Mouse (Mus musculus): ENCODE measurements around the gene Myo18a.
"Not testable (repeated sequence)": the region's sequence is repeated elsewhere in the genome, so short reads cannot be mapped to it uniquely, and the experiment has no call there.

The Myo18a gene

DNA sequence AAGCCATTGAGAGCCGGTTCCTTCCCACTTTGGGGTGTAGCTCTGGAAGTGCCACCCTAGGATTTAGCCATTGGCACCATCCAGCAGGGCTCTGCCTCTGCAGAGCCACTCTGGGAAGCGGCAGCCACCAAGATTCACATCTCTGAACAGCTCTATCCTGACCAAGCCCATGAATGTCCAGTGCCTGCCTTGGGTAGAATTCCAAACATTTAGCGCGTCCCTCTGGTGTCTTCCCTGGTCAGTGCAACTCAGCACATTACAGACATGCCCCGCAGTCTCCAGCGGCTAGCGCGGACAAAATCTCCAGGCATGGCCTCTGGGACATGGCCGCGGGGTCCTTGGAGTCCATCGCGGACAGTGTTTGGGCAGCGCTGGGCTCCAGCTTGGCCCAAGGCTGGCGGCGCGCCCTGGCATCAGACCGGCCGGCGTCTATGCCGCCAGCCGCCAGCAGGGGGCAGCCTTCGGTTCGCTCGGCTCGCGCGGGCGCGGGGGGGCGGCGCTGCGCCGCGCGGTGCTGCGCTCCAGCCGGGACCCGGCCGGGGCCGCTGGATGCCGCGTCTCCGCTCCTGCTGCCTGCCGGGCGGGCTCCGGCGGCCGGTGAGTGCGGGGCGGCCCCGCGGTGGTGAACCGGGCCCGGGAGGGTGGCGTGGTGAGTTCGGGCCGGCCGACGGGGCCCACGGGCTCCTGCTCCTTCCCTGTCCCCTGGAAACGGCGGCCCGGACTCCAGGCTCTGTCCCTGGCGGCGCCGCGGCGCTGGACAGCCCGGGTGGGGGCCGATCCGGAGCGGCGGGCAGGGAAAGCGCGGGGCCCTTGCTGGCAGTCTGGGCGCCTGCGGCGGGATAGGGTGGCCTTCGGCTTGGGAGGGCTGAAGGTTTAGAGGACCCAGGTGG, at the start of gene Myo18a:
Gene Myo18a (plus strand): TSS at position 464 of the 890 bp plus-strand sequence.
- peak; percentile 89 for DNase-seq

DNA sequence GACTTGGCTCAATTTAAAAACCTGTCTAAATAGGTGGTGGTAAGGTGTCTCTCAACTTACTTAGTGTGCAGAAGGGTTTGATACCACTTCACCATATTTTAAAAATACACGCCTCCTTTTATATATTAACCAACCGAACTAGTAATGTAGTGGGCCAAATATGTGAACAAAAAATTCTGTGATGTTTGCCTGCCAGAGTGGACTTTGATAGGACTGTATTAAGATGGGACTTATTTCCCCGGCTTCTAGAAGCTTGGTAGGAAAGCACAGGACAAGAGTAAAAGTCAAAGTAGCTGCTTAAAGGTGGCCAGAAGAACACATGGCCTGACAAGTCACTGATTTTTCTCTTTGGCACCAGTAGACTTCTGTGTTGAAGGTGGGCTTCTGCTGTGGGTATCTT, 49.3 kb upstream of the Myo18a start:
- no peak for DNase-seq

DNA sequence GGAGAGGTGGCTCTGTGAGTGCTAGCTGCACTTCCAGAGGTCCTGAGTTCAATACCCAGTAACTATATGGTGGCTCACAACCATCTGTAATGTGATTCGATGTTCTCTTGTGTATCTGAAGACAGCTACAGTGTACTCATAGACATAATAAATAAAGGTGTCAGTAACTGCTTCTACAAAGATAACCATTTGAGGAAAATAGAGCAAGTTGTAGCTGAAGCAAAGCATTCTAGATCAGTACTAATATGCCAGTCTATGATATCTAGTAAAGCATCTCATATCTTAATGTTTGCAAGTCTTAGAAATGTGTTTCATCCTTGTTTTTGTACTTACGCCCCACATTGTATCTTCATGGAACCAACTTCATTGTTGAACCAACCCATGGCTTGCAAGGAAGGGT, 44.0 kb upstream of the Myo18a start:
- no peak for DNase-seq

DNA sequence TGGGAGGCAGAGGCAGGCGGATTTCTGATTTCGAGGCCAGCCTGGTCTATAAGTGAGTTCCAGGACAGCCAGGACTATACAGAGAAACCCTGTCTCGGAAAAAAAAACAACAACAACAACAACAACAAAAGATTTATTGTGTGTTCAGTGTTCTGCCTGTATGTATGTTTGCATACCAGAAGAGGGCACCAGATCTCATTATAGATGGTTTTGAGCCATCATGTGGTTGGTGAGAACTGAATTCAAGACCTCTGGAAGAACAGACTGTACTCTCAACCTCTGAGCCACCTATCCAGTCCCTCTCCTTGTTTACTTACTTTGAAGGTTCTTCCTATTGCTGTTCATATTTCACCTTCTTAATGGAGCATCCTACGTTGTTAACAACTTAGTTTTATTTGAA, 41.7 kb upstream of the Myo18a start:
- DNase-seq: no peak

DNA sequence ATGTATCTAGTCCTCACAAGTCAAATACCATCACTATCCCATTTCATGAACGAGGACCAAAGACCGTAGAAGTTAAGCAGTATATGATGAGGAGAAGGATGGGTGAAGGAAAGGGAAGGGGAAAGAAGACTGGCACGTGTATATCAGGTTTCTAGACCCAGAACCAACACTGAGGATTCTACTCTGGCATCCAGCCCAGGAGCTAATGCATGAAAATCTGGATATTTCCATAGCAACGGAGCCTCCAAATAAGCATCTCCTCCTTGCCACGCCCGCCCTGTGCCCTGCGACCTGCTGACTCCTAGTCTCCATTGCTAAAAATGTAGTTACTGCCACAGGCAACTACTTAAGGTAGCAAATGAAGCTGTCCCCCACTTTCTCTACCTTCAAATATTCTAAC, 38.3 kb upstream of the Myo18a start:
- DNase-seq: no peak

DNA sequence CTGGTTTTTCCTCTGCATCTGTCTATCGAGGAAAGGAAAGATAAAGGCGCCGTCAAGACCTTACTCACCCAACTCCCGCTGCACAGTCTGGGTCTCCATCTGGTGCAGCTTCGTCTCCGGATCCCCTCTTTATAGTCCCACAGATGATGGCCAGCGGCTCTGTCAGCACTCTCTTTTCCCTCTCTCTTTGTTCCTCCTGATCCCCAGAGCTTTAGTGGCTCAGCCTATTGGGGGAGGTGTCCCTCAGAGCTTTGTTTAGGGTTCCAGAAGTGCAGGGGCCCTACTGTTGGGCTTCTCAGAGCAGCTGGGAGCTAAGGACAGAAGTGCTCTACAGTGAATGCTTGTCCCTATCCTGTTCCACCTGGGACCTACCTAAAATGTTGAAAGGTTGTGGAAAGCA, 37.9 kb upstream of the Myo18a start, which contains the start of gene Cryba1:
Gene Cryba1 (minus strand): TSS at position 101 of the 400 bp plus-strand sequence.
- DNase-seq: peak; percentile 18

DNA sequence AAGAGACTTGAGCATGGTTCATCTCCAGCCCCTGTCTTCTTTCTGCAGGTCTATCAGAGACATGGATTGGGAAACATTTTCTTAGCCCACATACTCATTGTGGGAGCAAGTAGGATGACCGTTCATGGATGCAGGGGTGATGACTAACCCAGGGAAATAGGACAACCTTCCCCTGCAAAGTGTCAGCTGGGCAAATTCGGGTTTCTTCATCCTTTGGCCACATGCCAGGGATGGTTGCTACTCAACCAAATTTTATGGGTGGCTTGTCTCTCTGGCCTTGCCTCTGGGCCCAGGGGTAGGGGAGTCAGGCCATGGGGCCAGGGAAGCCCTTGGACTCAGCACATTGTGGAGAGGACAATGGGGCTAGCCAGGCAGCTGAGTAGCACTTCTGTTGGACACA, 34.5 kb upstream of the Myo18a start:
- peak; percentile 83 for DNase-seq

DNA sequence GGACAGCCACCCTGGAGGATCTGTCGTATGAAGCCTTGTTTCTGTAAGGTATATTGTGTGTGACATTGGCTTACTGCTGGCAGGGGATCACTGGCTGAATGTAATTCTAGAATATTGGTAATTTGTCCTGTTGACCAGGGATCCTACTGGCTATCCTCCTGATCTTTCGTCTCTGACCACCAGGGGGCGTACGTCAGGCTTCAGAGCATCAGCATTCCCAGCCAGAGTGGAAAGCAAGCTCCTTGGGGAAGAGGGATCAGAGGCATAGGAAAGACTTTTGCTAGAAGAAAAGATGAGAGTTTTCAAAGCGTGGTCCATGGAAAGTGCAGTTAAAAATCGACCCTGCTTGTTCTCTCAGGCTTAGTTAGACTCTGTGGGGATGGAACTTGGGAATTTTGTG, 25.8 kb upstream of the Myo18a start:
- peak; percentile 88 for DNase-seq

DNA sequence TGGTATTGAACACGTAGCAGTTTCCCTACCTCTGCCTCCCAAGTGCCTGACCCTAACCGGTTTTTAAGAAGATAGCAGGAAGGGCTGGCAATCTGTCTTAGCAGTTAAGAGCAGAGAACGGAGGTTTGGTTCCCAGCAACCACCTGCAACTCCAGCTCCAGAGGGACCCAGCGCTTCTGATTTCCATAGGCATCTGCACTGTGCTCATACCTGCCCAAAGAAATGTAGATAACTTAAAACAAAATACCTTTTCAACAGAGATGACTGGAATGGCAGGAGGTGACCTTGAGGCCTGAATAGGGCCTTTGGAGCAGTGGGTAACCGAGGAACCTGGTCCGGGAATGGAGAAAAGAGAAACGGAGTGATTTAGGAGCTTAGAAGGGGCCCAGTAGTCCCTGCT, 24.5 kb upstream of the Myo18a start:
- DNase-seq: no peak

DNA sequence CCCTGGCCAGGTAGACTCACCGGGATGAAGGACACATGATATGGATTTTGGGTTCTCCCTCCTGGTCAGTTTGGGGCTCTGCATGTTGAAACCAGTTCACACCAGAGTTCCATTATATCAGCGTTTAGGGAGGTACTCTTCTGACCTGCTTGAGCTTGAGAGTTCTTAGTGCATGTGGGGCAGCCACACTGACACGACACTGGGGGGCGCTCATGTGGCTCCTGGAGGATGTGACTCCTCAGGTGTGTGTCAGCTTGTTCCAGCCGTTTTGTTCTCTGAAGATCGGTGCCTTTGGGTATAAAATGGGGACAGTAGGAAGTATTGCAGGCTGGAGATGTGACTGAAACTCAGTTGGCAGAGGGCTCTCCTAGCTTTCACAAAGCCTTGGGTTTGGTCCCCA, 19.1 kb upstream of the Myo18a start:
- DNase-seq: no peak

DNA sequence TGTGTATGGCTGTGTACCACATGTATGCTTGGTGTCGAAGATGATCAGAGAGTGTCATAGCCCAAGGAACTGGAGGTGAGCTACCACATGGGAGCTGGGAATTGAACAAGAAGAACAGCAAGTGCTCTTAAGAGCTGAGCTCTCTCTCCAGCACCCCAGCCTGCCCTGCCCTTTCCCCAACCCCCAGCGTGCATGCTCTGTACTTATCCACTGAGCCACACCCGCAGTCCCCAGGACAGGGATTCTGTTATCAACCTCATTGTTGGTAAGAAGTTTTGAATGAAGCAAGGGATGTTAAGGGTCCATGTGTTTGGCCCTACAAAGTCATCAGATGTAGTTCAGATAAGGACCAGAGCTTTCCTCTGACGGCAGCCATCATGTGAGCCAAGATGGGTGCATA, 16.4 kb upstream of the Myo18a start:
- no peak for DNase-seq

DNA sequence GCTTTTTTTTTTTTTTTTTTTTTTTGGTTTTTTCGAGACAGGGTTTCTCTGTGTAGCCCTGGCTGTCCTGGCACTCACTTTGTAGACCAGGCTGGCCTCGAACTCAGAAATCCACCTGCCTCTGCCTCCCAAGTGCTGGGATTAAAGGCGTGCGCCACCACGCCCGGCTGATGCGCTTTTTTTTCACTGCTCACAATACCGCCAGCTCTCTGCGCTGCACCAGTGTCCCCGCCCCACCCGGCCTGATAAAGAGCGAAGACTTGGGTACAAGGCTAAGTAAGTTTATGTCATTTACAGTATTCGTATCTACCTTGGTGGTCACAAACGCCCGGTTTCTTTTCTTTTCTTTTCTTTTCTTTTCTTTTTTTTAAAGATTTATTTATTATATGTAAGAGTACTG, 15.9 kb upstream of the Myo18a start:
- DNase-seq: not testable (repeated sequence)

DNA sequence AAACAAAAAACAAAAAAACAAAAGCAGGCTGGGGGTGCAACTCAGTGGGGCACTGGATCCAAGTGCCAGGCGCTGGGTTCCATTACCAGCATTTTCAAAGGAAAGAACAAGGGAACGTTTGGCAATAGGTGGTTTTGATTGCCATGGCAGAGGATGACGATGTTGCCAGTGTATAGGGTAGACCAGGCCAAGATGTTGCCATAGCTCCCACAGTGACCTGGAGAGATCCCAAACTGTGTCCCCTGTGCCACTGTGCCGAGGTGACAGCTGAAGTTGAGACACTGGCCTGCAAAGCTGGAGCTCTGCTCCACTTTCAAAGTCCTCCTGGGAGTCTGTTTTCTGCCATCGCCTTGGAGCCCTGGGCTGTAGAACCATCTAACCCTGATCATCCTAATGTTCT, 14.1 kb upstream of the Myo18a start:
- DNase-seq: no peak

DNA sequence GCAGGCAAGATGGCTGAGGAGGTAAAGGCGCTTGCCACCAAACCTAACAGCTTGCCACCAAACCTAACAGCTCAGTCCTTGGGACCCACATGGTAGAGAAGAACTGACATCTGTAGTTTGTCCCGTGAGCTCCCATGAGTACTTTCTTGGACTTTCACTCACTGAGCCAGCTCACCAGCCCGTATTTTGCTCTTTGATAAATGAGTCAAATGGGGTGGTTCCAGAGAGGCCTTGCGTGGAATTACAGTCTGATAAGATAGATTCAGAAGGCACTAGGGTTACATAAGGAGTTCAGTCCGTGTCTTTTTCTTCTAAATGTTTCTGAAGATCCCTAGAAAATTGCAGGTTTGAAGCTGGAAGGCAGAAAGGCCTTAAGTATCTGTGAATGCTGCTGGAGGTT, 10.5 kb upstream of the Myo18a start:
- DNase-seq: no peak

DNA sequence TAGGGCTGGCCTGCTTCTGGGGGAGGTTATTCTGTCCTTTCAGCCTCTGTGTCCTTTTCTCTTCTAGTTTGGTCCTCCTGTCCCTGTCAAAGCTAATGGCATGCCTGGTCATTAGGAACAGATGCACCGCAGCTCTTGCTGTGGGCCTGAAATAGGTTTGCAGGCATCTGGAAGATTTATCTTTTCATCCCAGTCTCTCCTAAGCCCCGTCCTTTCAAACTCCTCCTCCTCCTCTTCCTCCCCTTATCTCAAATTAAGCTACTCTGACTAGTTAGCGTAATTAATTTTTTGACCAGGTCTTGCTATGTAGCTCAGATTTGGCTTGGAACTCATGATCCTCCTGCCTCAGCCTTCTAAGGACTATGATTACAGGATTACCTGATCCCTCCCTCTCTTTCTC, 9.6 kb upstream of the Myo18a start:
- no peak for DNase-seq

DNA sequence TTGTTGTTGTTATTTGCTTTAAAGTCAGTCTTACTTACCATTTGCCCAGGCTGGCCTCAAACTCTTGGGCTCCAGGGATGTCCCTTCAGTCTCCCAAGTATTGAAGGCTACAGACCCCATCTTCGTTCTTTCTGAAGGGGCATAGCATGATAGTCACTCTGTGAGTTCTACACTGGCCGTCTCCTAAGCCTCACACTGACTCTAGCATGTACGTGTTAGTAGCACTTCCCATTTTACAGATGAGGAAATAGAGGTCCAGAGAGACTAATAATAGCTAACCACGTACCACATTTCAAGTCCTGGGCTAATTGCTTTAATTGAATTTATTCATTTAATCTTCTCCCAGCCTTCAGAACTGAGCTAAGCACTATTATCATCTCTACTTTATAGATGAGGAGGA, 3.0 kb upstream of the Myo18a start:
- no peak for DNase-seq

DNA sequence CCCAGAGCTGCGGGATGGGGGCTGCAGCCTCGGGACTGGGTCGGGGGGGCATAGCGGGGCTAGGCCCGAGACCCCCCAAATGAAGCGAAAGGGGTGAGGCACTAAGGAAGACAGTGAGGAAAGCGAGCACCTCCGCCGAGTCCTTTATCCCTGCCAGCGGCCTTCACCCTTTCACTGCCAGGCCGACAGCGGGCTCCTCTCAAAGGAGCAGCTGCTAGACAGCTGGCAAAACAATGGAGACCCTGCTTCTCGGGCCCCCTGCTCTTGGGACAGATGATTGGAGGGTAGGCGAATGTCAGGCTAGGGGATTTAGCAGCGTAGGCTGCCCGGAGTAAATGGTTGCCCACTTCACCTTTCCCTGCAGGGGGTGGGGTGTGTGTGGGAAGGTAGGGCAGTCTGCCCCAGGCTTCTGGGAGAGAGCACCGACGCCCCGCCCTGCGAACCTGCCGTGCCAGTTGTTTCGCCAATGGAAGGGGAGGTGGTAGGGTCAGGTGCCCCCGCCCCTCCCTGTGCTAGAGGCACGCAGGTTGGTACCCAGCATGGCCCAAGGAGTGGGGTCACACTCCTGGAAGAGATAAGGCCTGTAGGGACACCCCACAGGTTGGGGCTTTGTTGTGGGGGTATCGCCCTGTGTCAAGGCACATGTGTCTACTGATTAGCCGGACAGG, 761 bp downstream of the Myo18a start:
- DNase-seq: peak; percentile 87

DNA sequence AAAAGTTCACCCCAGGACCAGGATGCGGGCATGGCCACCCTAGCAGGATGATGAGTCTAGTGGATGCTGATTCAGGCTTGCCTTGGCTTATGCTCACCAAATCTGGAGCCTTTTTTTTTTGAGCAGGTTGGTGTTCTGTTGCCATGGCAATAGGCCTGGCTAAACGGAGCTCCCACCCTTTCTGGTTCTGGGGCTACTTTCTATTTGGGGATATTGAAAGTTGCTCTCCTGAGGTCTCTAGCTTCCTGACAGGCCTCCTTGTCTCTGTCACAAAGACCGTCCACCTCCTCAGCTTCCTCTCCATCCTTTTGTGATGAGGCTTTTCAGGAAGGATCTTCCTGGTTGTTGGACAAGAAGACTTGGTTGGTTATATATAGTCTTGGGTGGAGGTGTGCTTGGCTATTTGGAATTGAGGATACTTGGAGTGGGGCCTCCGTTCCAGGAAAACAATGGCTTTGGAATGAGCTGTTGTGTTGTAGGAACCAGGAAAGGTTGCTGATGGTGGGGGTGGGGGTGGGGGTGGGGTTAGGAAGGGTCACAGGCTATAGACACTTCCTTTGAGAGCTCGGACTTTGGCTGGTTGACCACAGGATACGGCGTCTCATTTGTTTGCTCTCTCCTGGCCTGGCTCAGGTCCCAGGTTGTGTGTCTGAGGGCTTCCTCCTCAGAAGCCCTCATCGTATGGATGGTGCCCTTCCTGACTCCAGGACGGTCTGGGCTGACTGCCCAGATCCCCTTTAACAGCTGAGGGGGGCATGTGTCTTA, 1.8 kb downstream of the Myo18a start:
- no peak for DNase-seq

DNA sequence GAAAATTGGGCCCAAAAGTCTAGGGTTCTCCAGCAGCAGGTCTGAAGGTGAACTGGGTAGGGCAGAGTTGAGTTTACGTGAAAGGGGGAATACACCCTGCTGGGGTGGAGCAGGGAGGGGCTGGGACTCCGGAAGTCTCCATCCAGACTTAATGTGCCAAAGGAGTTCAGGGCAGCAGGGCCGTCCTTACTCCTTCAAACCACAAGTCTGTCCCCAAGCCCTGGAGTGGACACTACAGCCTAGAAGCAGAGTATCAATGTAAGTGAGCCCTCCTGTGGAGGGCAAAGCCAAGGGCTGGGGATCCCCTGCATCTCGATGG, 2.4 kb downstream of the Myo18a start:
- DNase-seq: no peak

DNA sequence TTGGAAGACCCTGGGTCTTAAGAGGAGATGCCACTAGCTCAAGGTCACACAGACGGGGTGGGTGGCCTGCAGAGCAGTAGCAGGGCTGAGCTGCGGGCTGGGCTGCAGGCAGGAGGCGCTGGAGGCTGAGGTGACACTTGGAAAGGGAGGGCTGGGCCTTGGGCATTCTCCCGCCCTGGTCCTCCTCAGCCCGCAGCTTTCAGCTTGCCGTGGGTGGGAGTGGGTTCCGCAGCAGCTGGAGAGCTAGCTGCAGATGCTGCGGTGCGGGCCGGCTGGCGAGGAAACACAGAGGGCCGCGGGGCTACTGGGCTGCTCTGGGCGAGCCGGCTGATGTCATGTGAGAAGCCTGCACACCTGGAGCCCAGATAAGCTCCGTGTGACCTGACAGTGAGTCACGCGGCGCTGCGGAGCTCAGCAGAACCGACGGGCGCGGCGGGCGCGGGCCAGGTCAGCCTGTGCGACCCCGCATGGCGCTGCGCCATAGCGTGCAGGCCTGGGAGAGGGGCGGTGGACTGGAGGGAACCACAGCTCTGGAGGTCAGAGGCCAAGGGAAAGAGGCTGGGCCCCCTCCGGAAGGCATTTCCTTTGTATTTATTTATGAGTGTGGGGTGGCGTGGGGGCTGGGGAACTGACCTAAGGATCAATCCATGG, 3.4 kb downstream of the Myo18a start:
- peak; percentile 73 for DNase-seq

DNA sequence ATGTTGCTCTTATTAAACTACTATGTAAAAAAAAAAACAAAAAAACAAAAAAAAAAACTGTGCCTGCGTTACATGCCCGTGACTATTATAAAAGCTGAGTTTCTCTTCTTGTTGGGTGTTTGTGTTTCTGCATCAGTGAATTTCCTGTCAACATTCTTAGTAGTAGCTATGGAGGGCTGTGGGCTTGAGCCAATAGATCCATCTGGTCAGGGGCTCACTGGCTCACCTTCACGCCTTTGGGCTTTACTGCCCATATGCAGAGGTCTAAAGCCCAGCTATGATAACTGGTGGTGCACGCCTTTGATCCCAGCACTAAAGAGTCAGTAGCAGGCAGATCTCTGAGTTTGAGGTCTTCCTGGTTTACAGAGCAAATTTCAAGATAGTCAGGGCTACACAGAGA, 6.5 kb downstream of the Myo18a start:
- no peak for DNase-seq

DNA sequence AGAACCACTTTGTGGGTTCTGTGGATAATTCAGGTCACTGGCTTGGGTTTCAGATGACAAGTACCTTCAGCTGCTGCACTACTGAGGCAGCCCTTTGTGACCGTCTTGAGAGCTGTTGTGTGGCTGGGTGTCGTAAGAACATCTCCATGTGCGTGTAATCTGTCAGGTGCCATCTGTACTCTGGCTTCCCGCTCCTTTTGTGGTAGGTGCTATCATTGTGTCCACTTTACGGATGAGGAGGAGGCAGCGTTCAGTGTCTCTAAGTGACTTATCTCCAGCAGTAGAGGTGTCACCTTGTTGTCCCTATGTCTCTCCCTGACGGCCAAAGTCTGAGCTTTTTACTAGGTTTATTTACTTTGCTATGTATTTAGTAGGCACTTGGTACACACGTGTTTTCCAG, 7.3 kb downstream of the Myo18a start:
- no peak for DNase-seq

All from retina, postnatal 1 day (tissue).